Mouse (Mus musculus): ENCODE results near the gene Cacna1g.
"Not testable (repeated sequence)": the region's sequence is repeated elsewhere in the genome, so short reads cannot be mapped to it uniquely, and the experiment has no call there.

The Cacna1g gene

DNA sequence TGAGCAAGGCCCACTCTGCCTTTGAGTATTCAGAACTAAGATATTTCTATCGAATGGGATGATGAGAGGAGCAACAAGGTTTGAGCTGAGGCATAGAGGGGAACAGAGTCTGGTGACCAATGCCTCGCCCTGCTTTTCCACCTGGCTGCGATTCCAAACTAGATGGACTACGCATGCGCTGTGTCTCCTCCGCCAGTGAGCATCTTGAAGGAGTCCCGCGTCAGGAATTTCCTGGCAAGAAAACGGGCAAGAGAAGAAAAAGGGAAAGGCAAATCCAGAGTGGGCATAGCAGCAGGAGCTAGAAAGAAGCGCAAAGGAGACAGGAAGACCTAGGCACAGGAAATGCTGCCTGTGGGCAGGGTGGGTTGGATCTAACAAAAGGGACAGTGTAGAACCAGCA is 70.2 kb downstream of the Cacna1g start:
- DNase-seq (ENCODE audit: low spot score), result no peak

GRCm38 (mm10) chr11:94402731-94403130 is 71.3 kb downstream of the Cacna1g start:
- DNase-seq (ENCODE audit: low spot score), result no peak

DNA sequence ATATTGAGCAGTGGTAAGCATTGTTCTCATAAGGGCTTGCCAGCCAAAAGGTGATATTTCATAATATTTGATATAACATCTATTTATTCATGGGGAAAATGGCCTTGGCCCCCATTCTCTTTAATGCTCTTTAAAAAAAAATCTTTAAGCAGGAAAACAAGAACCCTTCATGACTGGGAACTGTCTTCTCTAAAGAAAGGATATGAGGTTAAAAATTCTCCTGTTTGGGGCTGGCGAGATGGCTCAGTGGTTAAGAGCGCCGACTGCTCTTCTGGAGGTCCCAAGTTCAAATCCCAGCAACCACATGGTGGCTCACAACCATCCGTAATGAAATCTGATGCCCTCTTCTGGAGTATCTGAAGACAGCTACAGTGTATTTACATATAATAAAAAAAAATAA is 72.0 kb downstream of the Cacna1g start:
- DNase-seq (ENCODE audit: low spot score), result not testable (repeated sequence)

GRCm38 (mm10) chr11:94400996-94401395 is 73.0 kb downstream of the Cacna1g start:
- DNase-seq (ENCODE audit: low spot score), result no peak

- DNase-seq (ENCODE audit: low spot score), result no peak
These were observed 79.9 kb downstream of the Cacna1g start for GRCm38 (mm10) chr11:94394107-94394506.

GRCm38 (mm10) chr11:94393490-94393889 is 80.5 kb downstream of the Cacna1g start:
- DNase-seq (ENCODE audit: low spot score), result not testable (repeated sequence)

GRCm38 (mm10) chr11:94392672-94393109 is 81.3 kb downstream of the Cacna1g start, which contains the start of gene Abcc3:
Abcc3 (minus strand) TSS chr11:94392997.
- peak; percentile 38 for DNase-seq (ENCODE audit: low spot score)

DNA sequence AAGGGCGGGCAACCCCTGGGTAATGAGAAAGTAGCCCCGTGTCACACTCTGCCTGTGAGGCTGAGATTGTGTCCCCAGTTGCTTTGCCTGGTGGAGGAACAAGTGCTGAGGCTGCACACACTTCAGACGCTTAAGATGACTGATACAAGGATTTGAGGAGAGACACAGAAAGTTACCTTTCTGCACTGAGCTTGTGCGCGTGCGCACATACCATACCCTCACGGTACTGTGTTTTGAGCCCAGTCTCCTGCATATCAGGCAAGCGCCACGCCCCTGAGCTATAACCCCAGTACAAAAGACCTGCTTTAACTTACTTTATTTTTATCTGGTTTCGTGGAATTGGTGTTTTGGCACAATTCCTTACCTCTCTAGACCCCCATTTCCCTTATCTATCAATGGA is 82.3 kb downstream of the Cacna1g start:
- no peak for DNase-seq (ENCODE audit: low spot score)

DNA sequence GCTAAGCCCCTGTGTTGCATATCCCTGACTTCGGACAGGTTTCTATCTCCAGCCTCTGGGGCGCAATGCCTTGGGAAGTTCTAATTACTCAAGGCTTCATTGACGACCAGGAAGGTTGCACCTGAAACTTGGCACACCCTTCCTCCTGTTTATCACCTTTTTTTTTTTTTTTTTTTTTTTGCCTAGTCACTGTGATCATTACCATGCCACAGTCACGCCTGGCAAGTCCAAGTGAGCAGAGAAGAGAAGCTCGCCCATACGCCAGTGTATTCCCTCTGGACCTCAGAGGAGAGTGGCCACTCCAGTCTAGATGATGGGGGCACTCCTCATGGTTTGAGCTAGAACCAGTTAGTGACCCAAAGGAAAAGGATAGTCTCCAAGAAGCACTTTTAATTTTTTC is 83.2 kb downstream of the Cacna1g start:
- DNase-seq (ENCODE audit: low spot score), result no peak

DNA sequence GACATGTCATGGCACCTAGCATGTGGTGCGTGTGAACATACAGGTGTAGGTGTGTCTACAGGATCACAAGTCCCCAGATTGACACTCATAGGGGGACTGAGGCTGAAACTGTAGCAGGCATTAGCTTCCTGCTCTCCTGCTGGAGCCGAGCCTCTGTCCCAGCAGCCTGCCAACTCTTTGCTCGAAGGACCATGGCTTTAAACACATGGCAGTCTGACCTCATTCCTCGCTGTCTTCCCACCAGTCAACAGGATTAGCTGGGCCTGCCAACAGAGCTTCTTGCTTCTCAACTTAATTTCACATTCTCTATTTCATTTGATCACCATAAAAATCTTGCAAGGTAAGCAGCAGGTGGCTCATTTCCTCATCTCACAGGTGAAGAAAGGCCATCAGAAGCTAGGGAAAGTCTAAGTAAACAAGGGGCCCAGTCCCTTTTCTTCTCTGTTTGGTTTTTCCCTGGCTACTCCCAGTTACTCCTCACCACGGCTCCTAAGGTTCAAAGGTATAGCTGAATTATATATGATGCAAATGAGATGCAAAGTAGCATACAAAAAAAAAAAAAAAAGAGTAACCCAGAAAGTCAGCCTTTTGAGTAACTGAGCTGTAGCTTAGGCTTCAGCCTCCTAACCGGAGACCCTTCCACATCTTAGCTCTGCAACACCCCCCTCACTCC is 84.1 kb downstream of the Cacna1g start:
- DNase-seq (ENCODE audit: low spot score), result no peak

GRCm38 (mm10) chr11:94389021-94389420 is 85.0 kb downstream of the Cacna1g start:
- DNase-seq (ENCODE audit: low spot score), result no peak

DNA sequence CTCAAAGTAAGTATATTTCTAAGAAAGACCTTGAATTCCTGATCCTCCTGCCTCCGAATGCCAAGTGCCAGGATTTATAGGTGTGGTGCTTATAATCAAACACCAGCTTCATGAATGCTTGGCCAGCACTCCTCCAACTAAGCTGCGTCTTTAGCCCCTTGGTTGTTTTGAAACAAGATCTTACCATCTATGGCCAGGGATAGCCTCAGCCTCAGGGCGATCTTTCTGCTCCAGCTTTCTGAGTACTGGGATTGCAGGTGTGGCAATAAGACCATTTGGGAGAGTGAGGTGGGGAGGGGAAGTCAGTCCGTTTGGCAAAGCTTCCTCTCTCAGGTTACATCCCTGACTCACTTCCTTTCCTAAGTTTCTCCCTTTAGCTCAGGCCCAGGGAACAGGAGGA is 86.2 kb downstream of the Cacna1g start:
- no peak for DNase-seq (ENCODE audit: low spot score)

GRCm38 (mm10) chr11:94385977-94386771 is 87.8 kb downstream of the Cacna1g start:
- no peak for DNase-seq (ENCODE audit: low spot score)

DNA sequence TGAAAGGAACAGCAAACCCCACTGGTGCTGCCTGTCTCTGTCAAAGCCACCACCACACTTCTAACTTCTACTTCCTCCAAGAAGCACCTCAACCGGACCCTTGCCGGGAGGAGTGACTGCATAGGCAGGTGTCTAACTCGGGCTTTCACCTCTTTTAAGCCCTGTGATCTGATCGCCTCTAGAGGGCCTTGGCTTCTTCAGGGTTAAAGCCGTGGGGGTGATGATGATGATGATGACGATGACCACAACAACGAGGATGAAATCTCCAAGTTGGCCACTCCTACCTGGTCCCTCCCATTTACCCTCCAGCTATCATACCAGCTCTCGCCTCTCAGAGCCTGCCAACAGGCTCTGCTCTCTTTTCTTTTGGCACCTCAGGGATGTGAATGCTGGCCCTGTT is 94.3 kb downstream of the Cacna1g start:
- DNase-seq (ENCODE audit: low spot score), result no peak

DNA sequence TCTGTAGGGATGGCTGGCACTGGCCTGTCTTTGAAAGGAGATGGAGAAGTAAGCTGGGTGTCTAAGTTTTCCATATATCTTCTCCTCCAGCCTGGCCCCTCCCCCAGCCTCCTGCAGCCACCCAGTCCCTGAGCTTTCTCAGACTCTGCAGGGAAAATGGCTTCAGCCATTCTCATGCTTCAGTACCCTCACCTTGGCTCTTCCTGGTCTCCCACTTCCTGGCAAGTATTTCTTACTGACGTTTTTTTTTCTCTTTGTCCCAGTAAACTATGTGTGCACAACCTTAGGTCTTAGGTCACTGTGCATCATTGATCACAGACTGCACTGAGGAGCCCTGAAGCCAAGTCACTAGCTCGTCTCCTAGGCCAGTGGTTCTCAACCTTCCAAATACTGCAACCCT is 94.9 kb downstream of the Cacna1g start:
- no peak for DNase-seq (ENCODE audit: low spot score)

GRCm38 (mm10) chr11:94374276-94374948 is 99.6 kb downstream of the Cacna1g start:
- DNase-seq (ENCODE audit: low spot score), result no peak

DNA sequence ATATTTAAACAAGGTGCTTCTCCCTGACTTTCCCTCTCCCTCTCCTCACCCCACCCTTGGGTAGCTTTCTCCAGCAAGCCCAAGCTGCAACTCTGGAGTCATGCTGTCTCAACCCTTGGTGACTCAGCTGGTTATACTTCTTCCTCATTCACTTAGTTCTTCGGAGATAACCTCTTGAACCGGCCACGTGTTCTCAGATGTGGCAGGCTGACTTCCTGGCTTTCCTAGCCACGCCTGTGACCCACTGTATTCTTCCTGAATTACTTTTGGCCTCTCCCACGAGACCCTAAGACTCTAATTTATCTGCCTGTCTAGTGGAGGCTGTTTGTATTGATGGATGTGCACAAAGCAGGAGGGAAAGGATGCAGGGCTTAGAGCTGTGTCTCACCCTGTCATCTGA is 103.2 kb downstream of the Cacna1g start:
- DNase-seq (ENCODE audit: low spot score), result no peak

GRCm38 (mm10) chr11:94369981-94370380 is 104.0 kb downstream of the Cacna1g start:
- DNase-seq (ENCODE audit: low spot score), result no peak

DNA sequence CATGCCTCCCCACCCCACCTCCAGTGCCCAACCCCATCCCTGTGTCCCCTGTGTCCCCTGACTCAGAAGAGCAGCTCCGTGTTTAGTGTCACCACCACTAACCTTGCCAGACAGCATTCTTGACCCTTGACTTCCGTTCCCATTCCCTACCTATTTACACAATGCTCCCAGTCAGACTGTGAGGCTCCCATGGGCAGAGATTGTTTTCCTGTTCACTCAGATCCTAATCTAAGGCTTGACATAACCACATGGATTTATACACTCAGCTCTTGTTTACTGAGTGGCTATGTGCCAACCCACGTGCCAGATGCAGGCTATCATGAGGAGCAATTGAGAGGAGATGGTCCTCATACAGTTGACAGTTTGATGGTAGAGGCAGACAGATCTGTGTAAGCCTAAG is 108.7 kb downstream of the Cacna1g start:
- DNase-seq (ENCODE audit: low spot score), result no peak

GRCm38 (mm10) chr11:94363690-94364089 is 110.3 kb downstream of the Cacna1g start:
- DNase-seq (ENCODE audit: low spot score), result peak; percentile 38

GRCm38 (mm10) chr11:94362101-94362500 is 111.9 kb downstream of the Cacna1g start:
- DNase-seq (ENCODE audit: low spot score), result no peak

DNA sequence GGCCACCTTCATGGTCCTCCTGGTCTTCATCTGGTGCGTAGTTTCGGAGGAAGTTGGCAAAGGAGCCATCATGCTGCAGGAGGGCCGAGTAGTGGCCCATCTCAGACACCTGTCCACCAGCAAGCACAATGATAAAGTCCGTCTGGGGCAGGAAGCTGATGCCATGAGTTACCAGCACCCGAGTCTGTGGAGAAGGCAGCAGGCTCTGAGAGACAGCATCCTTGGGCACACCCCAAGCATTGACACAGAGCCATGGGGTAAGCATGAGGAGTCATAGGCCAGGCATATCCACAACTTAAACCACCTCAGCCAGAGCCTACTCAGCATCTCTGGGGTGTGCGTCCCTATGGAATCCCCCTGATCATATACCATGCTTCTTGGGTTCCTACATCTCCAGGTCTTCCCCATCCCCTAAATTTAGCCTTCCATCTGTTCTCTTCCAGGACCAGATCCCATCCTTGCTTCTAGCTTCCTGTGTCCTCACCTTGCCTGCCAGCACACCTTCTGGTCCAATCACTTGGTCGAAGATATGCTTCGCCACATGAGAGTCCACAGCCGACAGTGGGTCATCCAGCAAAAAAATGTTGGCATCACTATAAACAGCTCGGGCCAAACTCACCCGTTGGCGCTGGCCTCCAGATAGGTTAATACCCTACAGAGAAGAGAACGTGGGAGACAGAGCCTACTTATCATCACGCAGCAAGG is 112.7 kb downstream of the Cacna1g start:
- no peak for DNase-seq (ENCODE audit: low spot score)

Measured in ovary, adult 18-20 months (tissue).